Comparison of ENCODE assay signal across 18 mouse cellular contexts in genomic region chr4:105004135-105004534, GRCm38 (mm10).
A peak's percentile ranks its signal among the peaks of the same experiment; 100 is the strongest.
DNase-seq lines count a peak whose midpoint lies in the region; ATAC-seq lines count a peak whose summit lies in the region.
"Had no signal": no experiment of that assay in that cellular context is flagged by ENCODE, and none has a peak within 500 bp of the region (broad histone marks: within the 10 kb centered on the region; RNA-seq: fewer than 3 reads in every experiment).

No protein-coding gene starts in this region.

- peak; percentile 24 to 34 for DNase-seq in cerebellum, postnatal 10 days
- no peak for DNase-seq in cerebellum, adult 9-10 months
- peak; percentile 5 for DNase-seq in ovary, postnatal 36 days (ENCODE audit: low spot score)
- no peak for DNase-seq in ovary, postnatal 10 days (ENCODE audit: low spot score)
- no peak for DNase-seq in MN1 (ENCODE audit: low spot score)
- no peak for DNase-seq in thymus, postnatal 10 days (ENCODE audit: low spot score in 2 of 2)
- DNase-seq: adrenal gland, adult 8-10 months; adrenal gland, postnatal 36 days; B cell, adult 2 months; cerebellum, adult 11 months; cerebellum, adult 8-10 months; cerebellum, postnatal 36 days; gastrocnemius, adult 2 months; gastrocnemius, postnatal 25 days had no signal

- 0 out of 2 replicates have a peak, but pooled peaks have one; percentile 29 for ATAC-seq in common myeloid progenitor, adult 5-6 weeks (replicated peaks; ENCODE audit: low read depth, poor library complexity, severe bottlenecking)
- ATAC-seq: CD4-positive, CD25-positive, alpha-beta regulatory T cell, adult 4 months; forebrain, embryonic 13.5 days; intestine, embryonic 15.5 days had no signal

Comparison
In these comparisons a context has a peak if more than half of its experiments do, and no peak if none do; other contexts are left out.
1. DNase-seq: peak in cerebellum, postnatal 10 days (2 of 2) and ovary, postnatal 36 days (single experiment); none in cerebellum, adult 9-10 months (single experiment), ovary, postnatal 10 days (single experiment), MN1 (single experiment) and thymus, postnatal 10 days (0 of 2).